Mouse (Mus musculus) lung, embryonic 14.5 days (tissue): ENCODE results near the gene Tac4. TPM values are rescaled to one million over a fixed set of nuclear protein-coding genes. Genes with fewer than 3 reads are reported as not detected.

Experiments
- ATAC-seq: fragments of 200-750 bp; cut with Nextera tagmentation; 2 replicates; pipeline ENCODE4 v1.8.0; 2017; ENCODE audit warnings: mild to moderate bottlenecking, moderate TSS enrichment, moderate library complexity; ENCODE audit not compliant: insufficient read depth
- DNase-seq: peaks from one replicate; pipeline ENCODE4 v3.0.0-alpha.2; 2015
- H3K27ac ChIP-seq: fragments of 300-500 bp; sonication (generic); 2 replicates; pipeline ENCODE4 v1.5.1; 2014; ENCODE audit warnings: low read depth, mild to moderate bottlenecking, moderate library complexity
- H3K27me3 ChIP-seq: fragments of 300-500 bp; sonication (generic); 2 replicates; pipeline ENCODE4 v1.6.1; 2014; ENCODE audit warnings: low read length, control low read depth; ENCODE audit not compliant: insufficient read depth
- H3K36me3 ChIP-seq: fragments of 300-500 bp; sonication (generic); 2 replicates; pipeline ENCODE4 v1.6.1; 2014; ENCODE audit warnings: control low read depth; ENCODE audit not compliant: insufficient read depth
- H3K4me1 ChIP-seq: fragments of 300-500 bp; sonication (generic); 2 replicates; pipeline ENCODE4 v1.6.1; 2014; ENCODE audit warnings: antibody characterized with exemption, control low read depth; ENCODE audit not compliant: insufficient read depth
- H3K4me2 ChIP-seq: fragments of 300-500 bp; sonication (generic); 2 replicates; pipeline ENCODE4 v1.6.1; 2014; ENCODE audit warnings: mild to moderate bottlenecking
- H3K4me3 ChIP-seq: fragments of 300-500 bp; sonication (generic); 2 replicates; pipeline ENCODE4 v1.5.1; 2014; ENCODE audit warnings: low read depth, low read length
- H3K9ac ChIP-seq: fragments of 300-500 bp; sonication (generic); 2 replicates; pipeline ENCODE4 v1.6.1; 2014
- H3K9me3 ChIP-seq: fragments of 300-500 bp; sonication (generic); 2 replicates; pipeline ENCODE4 v1.6.1; 2016; ENCODE audit warnings: low read depth, low read length, control low read depth
- CTCF ChIP-seq: IDR thresholded peaks from 2 replicates; pipeline ENCODE4 v1.5.1; 2016; ENCODE audit warnings: antibody characterized with exemption, low read depth
- WGBS: fragments of 180-500 bp; shearing (Covaris S2); extraction: QIAGEN DNeasy Blood & Tissue Kit; methylation state at CpG from one replicate; pipeline ENCODE4 v1.1.7; 2014; 5-methylcytosine and 5-hydroxymethylcytosine counted together
- polyA plus RNA-seq: library from polyadenylated mRNA; unstranded; fragments of >200 nt; fragmentation: Nextera tagmentation; extraction: Ambion mirVana; gene quantifications from 2 replicates; pipeline ENCODE4 v1.2.1, GENCODE M21; 2014

Gene Tac4
- polyA plus RNA-seq, 1 experiment from 2014 or later: not detected

DNA sequence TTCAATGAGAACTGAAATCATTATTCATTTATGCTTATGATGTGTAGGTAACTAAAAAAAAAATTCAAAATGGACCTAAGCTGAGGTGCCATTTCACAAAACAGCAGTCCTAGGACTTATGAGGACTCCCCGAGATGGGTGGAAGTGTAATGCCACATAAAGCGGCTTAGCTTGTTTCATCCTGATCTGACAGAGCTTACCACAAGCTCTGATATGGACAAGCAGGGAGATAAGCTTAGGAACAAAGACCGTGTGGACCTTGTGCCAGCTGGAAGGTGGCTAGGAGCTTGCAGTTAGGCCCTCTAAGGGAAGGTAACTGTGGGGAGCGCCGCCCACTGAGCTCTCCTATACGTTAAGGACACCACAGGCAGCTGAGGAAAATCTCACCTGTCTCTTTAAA is 14.7 kb downstream of the Tac4 start:
- H3K9me3 ChIP-seq: no peaks in the 10 kb centered on the region
- no peak for ATAC-seq
- H3K4me1 ChIP-seq: no peaks in the 10 kb centered on the region
- no peak for DNase-seq
- no peak overlapping the region for H3K27ac ChIP-seq
- H3K9ac ChIP-seq: no peak overlapping the region
- H3K4me3 ChIP-seq: no peak overlapping the region
- H3K4me2 ChIP-seq: no peak overlapping the region
- WGBS: 84% methylated on average over 6 of the region's 6 CpGs
- peaks cover 98% of the 10 kb centered on the region for H3K36me3 ChIP-seq
- H3K27me3 ChIP-seq: no peaks in the 10 kb centered on the region
- TF ChIP-seq CTCF: no peak

DNA sequence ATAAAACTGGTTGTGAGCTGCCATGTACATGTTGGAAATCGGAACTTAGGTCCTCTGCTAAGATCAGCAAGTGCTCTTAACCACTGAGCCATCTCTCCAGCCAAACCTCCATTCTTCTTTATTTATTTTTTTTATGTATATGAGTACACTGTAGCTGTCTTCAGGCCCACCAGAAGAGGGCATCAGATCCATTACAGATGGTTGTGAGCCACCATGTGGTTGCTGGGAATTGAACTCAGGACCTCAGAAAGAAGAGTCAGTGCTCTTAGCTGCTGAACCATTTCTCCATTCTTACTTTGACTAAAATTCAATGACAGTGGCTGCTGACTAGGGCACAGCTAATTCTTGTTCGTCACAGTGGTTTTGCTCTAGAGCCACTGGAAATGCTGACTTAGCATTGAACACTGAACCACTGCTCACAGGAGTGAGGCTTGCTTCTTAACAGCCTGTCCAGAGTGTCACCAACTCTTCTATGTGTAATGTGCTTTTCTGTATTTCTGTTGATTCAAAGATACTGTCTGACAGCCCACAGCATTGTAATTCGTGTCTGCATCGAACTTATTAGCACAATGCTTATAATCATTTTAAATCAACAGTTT is 17.8 kb downstream of the Tac4 start:
- H3K36me3 ChIP-seq: peaks cover 99% of the 10 kb centered on the region
- H3K27me3 ChIP-seq: no peaks in the 10 kb centered on the region
- no peaks in the 10 kb centered on the region for H3K4me1 ChIP-seq
- WGBS: 83% methylated on average over 4 of the region's 4 CpGs
- no peak for ATAC-seq
- H3K9ac ChIP-seq: no peak overlapping the region
- no peak overlapping the region for H3K27ac ChIP-seq
- H3K4me2 ChIP-seq: no peak overlapping the region
- no peak overlapping the region for H3K4me3 ChIP-seq
- no peak for DNase-seq
- H3K9me3 ChIP-seq: no peaks in the 10 kb centered on the region
- no peak; the same call in 1 of the 2 replicates for TF ChIP-seq CTCF

DNA sequence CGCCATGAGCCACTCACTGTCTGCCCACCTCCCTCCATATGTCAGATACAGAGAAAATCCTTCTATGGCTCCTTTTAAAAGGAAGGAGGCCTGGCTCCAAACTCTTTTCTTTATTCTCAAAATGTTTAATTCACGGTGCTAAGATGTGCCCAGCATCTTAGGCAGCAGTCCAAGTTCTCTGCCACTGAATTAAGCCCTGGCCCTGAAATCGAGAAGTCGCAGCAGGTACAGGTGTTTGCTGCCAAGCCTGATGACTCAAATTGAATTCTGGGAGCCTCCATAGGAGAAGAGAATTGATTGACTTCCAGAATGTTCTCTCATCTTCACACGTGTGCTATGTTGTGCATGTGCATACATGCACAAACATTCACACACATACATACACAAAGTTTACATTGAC is 21.0 kb downstream of the Tac4 start:
- Histone ChIP-seq H3K36me3 (peaks cover 99% of the 10 kb centered on the region), H3K4me1 (no peaks in the 10 kb centered on the region)

DNA sequence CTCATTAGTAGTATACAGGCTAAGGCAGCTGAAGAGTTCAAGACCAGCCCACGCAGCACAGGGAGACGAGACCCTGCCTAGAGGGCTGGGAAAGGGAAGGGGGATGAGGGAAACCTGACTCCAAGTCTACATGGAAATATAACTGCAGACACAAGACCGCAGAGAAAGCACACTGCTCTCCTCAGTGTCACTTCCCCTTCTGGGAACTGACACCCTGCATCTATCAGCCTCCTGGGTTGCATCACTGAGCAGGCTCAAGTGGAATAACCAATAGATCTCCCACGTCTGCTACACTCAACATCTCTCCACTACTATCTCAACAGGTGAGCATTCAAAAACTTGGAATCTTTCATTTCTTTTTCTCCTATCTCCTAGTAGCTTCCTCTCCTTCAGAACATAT is 30.7 kb downstream of the Tac4 start:
- H3K36me3 ChIP-seq: peaks cover 88% of the 10 kb centered on the region
- H3K4me2 ChIP-seq: no peak overlapping the region
- no peak for ATAC-seq
- H3K4me1 ChIP-seq: no peaks in the 10 kb centered on the region
- H3K27ac ChIP-seq: no peak overlapping the region
- H3K9ac ChIP-seq: no peak overlapping the region
- no peak for DNase-seq
- no peak overlapping the region for H3K4me3 ChIP-seq
- no peak for TF ChIP-seq CTCF
- H3K9me3 ChIP-seq: no peaks in the 10 kb centered on the region
- H3K27me3 ChIP-seq: no peaks in the 10 kb centered on the region
- WGBS: 77% methylated on average over 4 of the region's 4 CpGs

More for the DNA sequence above, 21.0 kb downstream of the Tac4 start:
- Histone ChIP-seq H3K9me3 (no peaks in the 10 kb centered on the region), H3K27ac (no peak overlapping the region), H3K9ac (no peak overlapping the region), H3K4me2 (no peak overlapping the region), H3K4me3 (no peak overlapping the region), H3K27me3 (no peaks in the 10 kb centered on the region)
- ATAC-seq: no peak
- no peak for TF ChIP-seq CTCF
- 93% methylated on average over 5 of the region's 5 CpGs for WGBS
- DNase-seq: no peak

DNA sequence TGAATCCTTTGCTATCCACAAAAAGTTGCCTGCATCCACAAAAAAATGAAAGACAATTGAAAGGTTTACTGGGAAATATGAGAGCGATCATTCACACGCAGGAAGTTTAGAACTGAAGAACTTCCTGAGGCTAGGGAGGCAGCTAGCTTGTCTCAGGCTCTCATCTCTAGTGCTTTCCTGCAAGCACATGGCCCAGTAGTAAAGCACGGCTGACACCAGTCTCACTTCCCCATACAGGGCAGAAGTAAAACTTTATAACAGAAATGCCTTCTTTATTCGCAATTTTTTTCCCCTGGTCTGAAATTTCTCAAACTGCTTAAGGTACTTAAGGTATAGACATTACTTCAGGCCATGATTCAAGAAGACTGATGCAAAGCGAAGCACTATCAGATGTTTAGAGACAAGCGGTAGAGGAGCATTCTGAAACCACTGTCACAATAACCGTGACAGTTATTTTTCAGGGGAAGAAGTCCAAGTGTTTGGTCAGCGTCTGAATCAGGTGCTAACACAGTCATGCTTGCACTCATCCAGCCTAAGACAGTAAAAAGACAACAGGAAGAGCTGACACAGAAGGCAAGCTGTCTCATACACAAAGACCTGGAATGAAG is 31.8 kb downstream of the Tac4 start:
- WGBS: 78% methylated on average over 8 of the region's 8 CpGs
- no peak for TF ChIP-seq CTCF
- Histone ChIP-seq H3K27ac (no peak overlapping the region), H3K9ac (no peak overlapping the region), H3K9me3 (no peaks in the 10 kb centered on the region), H3K4me3 (no peak overlapping the region), H3K27me3 (no peaks in the 10 kb centered on the region), H3K4me2 (no peak overlapping the region; the same call in 1 of the 2 replicates), H3K4me1 (no peaks in the 10 kb centered on the region), H3K36me3 (peaks cover 88% of the 10 kb centered on the region)
- ATAC-seq (no peak), DNase-seq (peak; percentile 13)

DNA sequence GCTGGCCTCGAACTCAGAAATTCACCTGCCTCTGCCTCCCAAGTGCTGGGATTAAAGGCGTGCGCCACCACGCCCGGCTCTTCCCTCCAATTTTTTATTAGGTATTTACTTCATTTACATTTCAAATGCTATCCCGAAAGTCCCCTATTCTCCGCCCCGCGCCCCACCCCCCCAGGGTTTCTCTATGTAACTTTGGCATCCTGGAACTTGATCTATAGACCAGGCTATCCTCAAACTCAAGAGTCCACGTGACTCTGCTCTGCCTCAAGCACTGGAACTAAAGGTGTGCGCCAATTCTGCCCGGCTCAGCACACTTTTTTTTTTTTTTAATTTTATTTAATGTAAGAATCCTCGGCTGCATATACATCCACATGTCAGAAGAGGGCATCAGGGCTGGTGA is 34.4 kb downstream of the Tac4 start:
- Histone ChIP-seq H3K27me3 (no peaks in the 10 kb centered on the region), H3K36me3 (peaks cover 86% of the 10 kb centered on the region), H3K27ac (no peak overlapping the region), H3K4me1 (no peaks in the 10 kb centered on the region), H3K4me2 (no peak overlapping the region), H3K9ac (no peak overlapping the region), H3K9me3 (no peaks in the 10 kb centered on the region), H3K4me3 (no peak overlapping the region)
- 94% methylated on average over 12 of the region's 13 CpGs for WGBS
- no peak for TF ChIP-seq CTCF
- no peak for ATAC-seq
- DNase-seq: no peak

DNA sequence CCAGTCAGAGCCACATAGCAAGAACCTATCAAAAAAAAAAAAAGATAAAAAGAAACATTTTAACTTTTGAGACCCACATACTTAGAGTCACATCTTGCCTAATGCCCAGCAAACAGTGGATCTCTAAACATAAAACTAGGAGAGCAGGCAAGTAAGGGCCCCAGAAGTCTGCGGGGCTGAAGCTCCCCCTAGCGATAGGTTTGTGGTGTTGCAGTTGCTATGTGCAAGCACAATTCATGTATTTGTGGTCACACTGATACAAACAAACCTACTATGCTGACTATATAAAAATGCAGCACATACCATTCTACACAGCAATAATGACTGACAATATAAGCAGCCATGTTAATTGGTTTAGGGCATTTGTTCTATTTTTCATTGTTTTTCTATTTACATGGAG is 36.8 kb downstream of the Tac4 start:
- no peaks in the 10 kb centered on the region for H3K27me3 ChIP-seq
- no peaks in the 10 kb centered on the region for H3K4me1 ChIP-seq
- no peak overlapping the region for H3K27ac ChIP-seq
- peaks cover 85% of the 10 kb centered on the region for H3K36me3 ChIP-seq
- WGBS: 7% methylated on average over 2 of the region's 2 CpGs
- no peak overlapping the region for H3K9ac ChIP-seq
- ATAC-seq: no peak
- H3K4me2 ChIP-seq: no peak overlapping the region
- peak; percentile 76 for DNase-seq
- no peak overlapping the region for H3K4me3 ChIP-seq
- no peaks in the 10 kb centered on the region for H3K9me3 ChIP-seq
- peak; percentile 86 for TF ChIP-seq CTCF
